Mouse (Mus musculus) heart, postnatal 14 days (tissue): ENCODE measurements around the gene Insm1. TPM values are rescaled to one million over a fixed set of nuclear protein-coding genes. Genes with fewer than 3 reads are reported as not detected.

ENCODE experiments used
- DNase-seq, 2 experiments: peaks; one replicate each; pipeline ENCODE4 v3.0.0; 2021 to 2022
- intact Hi-C: fragments of 180-260 bp; cut with DNase I; formaldehyde crosslinking; loops from one replicate; pipeline ENCODE4 v1.15.1; 2025
- total RNA-seq, 2 experiments: library from RNA; stranded (reverse); gene quantifications; 2 replicates each; pipeline ENCODE4 v1.2.3; 2021

The Insm1 gene
- total RNA-seq, 2 experiments from 2014 or later = 0.12 TPM; not detected in 1

DNA sequence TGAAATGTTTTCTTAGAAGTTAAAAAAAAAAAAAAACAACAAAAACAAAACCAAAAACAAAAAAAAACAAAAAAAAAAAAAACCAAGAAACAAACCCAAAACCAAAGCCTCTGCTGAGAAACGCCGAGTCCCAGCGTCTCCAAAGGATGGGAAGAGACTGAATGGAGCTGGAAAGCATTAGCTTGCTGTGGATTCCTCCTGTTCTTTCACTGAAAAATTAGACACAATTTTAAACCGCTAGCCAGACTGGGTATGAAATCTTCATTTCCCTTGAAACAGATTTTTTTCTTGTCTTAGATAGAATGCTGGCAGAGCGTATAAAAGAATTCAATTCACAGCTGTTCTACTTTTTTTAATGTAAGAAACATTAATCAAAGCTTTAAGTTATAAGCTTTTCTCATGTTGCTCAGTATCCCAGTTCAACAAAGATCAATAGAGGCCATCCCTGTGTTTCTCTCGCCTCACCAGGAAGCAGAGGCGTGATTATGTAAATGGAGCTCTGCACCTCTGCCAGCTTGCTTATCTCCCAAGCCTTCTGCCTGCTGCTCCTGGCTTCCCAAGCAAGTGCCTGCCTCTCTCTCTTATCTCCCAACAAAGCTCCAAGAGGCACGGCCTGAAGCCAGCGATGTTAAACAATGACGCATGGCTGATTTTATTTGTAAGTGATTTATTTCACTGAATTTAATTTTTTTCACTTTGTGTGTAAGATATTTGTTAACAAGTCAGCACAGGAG, 37.2 kb downstream of the Insm1 start:
- intact Hi-C loops = loop anchor here (10.0 kb wide), 1 partner anchor 304 kb away; no protein-coding TSS in a partner anchor
- peak; percentile 19 to 37 for DNase-seq

DNA sequence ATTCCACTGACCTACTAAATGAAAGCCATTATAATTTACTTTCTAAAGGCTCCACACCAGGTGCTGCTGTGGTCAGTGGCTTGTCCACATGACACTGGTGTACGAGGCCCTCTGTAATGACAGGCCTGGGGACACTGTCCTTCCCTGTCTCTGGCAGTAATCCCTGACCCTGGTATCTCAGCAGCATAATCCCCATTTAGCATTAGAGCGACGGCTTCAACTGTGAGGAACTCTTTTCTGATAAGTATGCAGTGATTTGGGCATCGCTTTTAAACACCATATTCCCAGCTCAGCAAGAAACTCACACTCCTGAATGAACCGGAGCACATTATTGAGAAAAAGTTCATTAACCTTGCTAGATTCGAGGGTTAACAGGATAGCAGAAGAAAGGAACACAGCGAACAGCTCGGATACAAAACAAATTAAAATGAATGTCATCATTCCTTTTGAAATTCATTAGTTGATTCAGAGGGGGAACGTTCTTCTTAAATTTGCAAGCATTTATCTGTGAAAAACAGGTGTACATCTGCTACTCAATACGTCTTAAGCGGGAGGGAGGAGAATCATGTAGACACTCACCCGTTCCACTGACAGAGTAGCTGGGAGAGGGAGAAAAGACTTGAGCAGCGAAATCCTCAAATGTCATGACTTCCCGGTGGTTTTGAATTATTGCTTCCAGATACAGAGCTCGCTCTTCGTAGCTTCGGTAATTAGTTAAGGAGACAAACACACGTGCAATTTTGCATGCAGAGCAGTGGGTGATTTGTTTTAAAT, 38.3 kb downstream of the Insm1 start:
- no peak for DNase-seq
- intact Hi-C loops = loop anchor here (10.0 kb wide), 1 partner anchor 305 kb away; no protein-coding TSS in a partner anchor

DNA sequence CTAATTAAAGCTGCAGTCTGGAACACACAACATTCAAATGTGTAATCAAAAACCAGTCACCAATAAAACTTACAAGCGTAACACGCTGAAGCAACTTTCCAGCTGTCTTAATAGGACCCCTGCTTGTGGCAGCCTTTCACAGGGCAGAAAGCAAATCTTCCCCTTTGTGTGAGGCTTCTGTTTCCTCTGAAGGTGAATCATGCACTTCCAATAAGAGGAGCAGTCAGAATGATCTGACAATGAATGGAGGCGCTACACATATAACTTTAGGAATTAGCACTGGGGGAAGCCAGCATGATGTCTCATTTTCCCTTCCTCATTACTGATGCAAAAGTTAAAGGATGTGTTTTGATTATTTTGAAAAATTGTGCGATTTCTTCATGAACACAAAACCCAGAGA, 39.4 kb downstream of the Insm1 start:
- intact Hi-C loops = no loop called here
- no peak for DNase-seq

DNA sequence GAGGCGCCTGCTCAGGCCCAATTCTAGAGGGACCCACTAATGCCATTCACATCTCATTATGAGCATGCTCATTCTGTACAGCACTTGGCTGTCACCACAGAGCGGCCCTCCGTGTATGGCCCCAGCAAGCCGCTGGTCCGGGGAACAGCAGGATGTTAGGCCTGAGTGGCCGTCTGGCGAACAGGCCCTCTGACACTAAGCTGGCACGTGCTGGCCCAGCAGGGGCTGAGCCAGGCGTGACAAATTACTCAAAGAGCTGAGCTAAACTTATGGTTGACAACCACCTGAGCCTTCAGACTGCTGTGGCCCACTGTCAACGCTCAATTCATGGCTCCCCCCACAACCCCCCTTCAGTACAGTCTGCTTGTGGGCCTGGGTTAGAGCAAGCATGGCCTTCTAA, 40.5 kb downstream of the Insm1 start:
- no peak for DNase-seq
- intact Hi-C loops = no loop called here

DNA sequence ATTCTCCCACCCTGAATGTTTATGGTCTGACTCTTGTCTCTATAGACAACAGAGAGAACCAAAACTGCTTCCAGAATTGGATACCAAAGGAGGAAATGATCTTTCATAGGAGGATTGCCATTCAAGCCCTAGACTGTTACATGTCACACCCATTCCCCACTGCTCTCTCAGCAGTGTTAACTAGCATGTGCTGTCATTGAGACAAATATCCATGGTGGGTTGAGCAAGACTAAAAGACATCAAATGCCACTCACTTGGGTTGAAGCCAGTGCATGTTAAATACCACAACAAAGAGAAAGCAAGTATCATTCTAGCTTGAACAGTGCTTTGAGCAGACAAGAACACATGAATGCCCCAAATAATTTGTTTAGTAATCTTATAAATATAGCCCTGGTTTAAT, 41.2 kb downstream of the Insm1 start:
- no peak for DNase-seq
- intact Hi-C loops = no loop called here

DNA sequence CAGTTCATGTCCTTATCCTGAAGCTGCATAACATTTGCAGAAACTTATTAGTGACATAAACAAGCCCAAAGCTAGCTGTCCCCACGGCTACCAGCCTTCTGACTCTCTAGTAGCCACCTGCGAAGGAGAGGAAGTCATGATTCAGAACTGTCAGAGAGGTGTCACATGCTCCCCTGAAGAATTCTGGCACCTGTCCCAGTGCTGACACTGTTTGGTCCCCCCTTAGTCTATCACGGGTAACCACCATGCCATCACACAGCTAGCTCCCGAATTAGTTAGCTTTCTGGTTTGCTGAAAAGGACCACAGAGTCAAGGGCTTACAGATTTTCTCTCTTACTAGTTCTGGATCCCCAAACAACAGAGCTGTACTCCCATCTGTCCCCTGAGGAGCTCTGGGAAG, 43.3 kb downstream of the Insm1 start:
- intact Hi-C loops = no loop called here
- DNase-seq = peak in 1 of 2 experiments; percentile 30

DNA sequence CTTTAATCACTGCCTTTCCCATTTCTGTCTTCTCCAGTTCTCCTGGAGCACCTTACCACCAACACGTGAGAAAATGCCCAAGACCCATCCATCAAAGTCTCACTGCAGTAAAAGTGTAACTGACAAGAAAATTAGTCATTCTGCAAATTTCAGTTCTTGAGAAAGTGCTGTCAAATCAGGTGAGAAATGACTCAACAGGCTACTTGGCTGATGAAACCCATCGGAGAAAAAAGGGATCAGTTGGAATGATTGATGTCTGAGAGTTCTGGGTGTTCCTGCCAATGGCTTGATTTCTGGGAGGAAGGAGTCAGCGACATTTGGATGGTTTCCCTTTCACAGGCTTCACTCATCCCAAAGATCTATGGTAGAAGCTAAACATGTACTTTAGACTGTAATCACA, 44.8 kb downstream of the Insm1 start:
- no peak for DNase-seq
- intact Hi-C loops = no loop called here
